Mouse (Mus musculus): ENCODE results near the gene Prss54. TPM values are rescaled to one million over a fixed set of nuclear protein-coding genes. Genes with fewer than 3 reads are reported as not detected.

Gene Prss54
- polyA plus RNA-seq, 1 experiment from 2014 or later = not detected

- Histone ChIP-seq H3K27me3 (ENCODE audit: poor library complexity, severe bottlenecking) (no peaks in the 10 kb centered on the region), H3K9me3 (no peaks in the 10 kb centered on the region), H3K4me3 (no peak overlapping the region), H3K4me1 (peaks cover 11% of the 10 kb centered on the region; the same call in 1 of the 2 replicates), H3K36me3 (replicated peaks) (no peaks in the 10 kb centered on the region), H3K27ac (no peak overlapping the region)
- 91% methylated on average over 14 of the region's 14 CpGs for WGBS
- no peak for DNase-seq (ENCODE audit: extremely low spot score, low spot score)
Measured at GRCm38 (mm10) chr8:95595131-95595530, 19.0 kb upstream of the Prss54 start.

- Histone ChIP-seq H3K4me3 (no peak overlapping the region), H3K4me1 (peaks cover 9% of the 10 kb centered on the region; the same call in 1 of the 2 replicates), H3K27ac (no peak overlapping the region), H3K9me3 (no peaks in the 10 kb centered on the region), H3K36me3 (replicated peaks) (no peaks in the 10 kb centered on the region), H3K27me3 (ENCODE audit: poor library complexity, severe bottlenecking) (no peaks in the 10 kb centered on the region)
- no peak for DNase-seq (ENCODE audit: extremely low spot score, low spot score)
- WGBS = 92% methylated on average over 7 of the region's 7 CpGs
Measured at GRCm38 (mm10) chr8:95593439-95594393, 17.6 kb upstream of the Prss54 start.

GRCm38 (mm10) chr8:95592131-95592780, 16.1 kb upstream of the Prss54 start:
- H3K27ac ChIP-seq = no peak overlapping the region
- DNase-seq (ENCODE audit: extremely low spot score, low spot score) = no peak
- 86% methylated on average over 12 of the region's 12 CpGs for WGBS
- H3K9me3 ChIP-seq = no peaks in the 10 kb centered on the region
- no peaks in the 10 kb centered on the region for H3K36me3 ChIP-seq (replicated peaks)
- H3K4me3 ChIP-seq = no peak overlapping the region
- H3K4me1 ChIP-seq = peaks cover 9% of the 10 kb centered on the region; the same call in 1 of the 2 replicates
- H3K27me3 ChIP-seq (ENCODE audit: poor library complexity, severe bottlenecking) = no peaks in the 10 kb centered on the region

GRCm38 (mm10) chr8:95590539-95590938, 14.4 kb upstream of the Prss54 start:
- H3K9me3 ChIP-seq = no peaks in the 10 kb centered on the region
- no peaks in the 10 kb centered on the region for H3K36me3 ChIP-seq (replicated peaks)
- H3K27ac ChIP-seq = no peak overlapping the region
- H3K4me3 ChIP-seq = no peak overlapping the region
- H3K27me3 ChIP-seq (ENCODE audit: poor library complexity, severe bottlenecking) = no peaks in the 10 kb centered on the region
- 91% methylated on average over 4 of the region's 4 CpGs for WGBS
- DNase-seq (ENCODE audit: extremely low spot score, low spot score) = no peak
- H3K4me1 ChIP-seq = peaks cover 9% of the 10 kb centered on the region; the same call in 1 of the 2 replicates

- WGBS = 64% methylated on average over 10 of the region's 10 CpGs
Measured at GRCm38 (mm10) chr8:95589282-95589681, 13.1 kb upstream of the Prss54 start.

GRCm38 (mm10) chr8:95587339-95587738, 11.2 kb upstream of the Prss54 start:
- WGBS = 93% methylated on average over 1 of the region's 1 CpGs
- Histone ChIP-seq H3K4me3 (no peak overlapping the region), H3K36me3 (replicated peaks) (no peaks in the 10 kb centered on the region), H3K27ac (no peak overlapping the region), H3K27me3 (ENCODE audit: poor library complexity, severe bottlenecking) (no peaks in the 10 kb centered on the region), H3K4me1 (no peaks in the 10 kb centered on the region), H3K9me3 (no peaks in the 10 kb centered on the region)
- no peak for DNase-seq (ENCODE audit: extremely low spot score, low spot score)

More at GRCm38 (mm10) chr8:95589282-95589681, 13.1 kb upstream of the Prss54 start:
- no peaks in the 10 kb centered on the region for H3K27me3 ChIP-seq (ENCODE audit: poor library complexity, severe bottlenecking)
- H3K36me3 ChIP-seq (replicated peaks) = no peaks in the 10 kb centered on the region
- H3K4me3 ChIP-seq = no peak overlapping the region
- no peak overlapping the region for H3K27ac ChIP-seq
- H3K4me1 ChIP-seq = no peaks in the 10 kb centered on the region
- DNase-seq (ENCODE audit: extremely low spot score, low spot score) = no peak
- no peaks in the 10 kb centered on the region for H3K9me3 ChIP-seq

- DNase-seq (ENCODE audit: extremely low spot score, low spot score) = no peak
- H3K4me3 ChIP-seq = no peak overlapping the region
- H3K36me3 ChIP-seq (replicated peaks) = no peaks in the 10 kb centered on the region
- no peak overlapping the region for H3K27ac ChIP-seq
- H3K27me3 ChIP-seq (ENCODE audit: poor library complexity, severe bottlenecking) = no peaks in the 10 kb centered on the region
- no peaks in the 10 kb centered on the region for H3K4me1 ChIP-seq
- peaks cover 6% of the 10 kb centered on the region; the same call in 1 of the 2 replicates for H3K9me3 ChIP-seq
- WGBS = 86% methylated on average over 5 of the region's 5 CpGs
Measured at GRCm38 (mm10) chr8:95573146-95573545, 3.0 kb downstream of the Prss54 start.

- 84% methylated on average over 6 of the region's 6 CpGs for WGBS
- 0 out of 2 replicates have a peak, but pooled peaks cover 1% of the 10 kb centered on the region for H3K4me1 ChIP-seq
Measured at GRCm38 (mm10) chr8:95566809-95567208, 9.3 kb downstream of the Prss54 start.

GRCm38 (mm10) chr8:95566217-95566616, 9.9 kb downstream of the Prss54 start:
- peaks cover 6% of the 10 kb centered on the region; the same call in 1 of the 2 replicates for H3K9me3 ChIP-seq
- DNase-seq (ENCODE audit: extremely low spot score, low spot score) = no peak

More at GRCm38 (mm10) chr8:95566809-95567208, 9.3 kb downstream of the Prss54 start:
- Histone ChIP-seq H3K36me3 (replicated peaks) (no peaks in the 10 kb centered on the region), H3K27me3 (ENCODE audit: poor library complexity, severe bottlenecking) (no peaks in the 10 kb centered on the region), H3K9me3 (peaks cover 6% of the 10 kb centered on the region; the same call in 1 of the 2 replicates), H3K4me3 (no peak overlapping the region), H3K27ac (no peak overlapping the region)
- DNase-seq (ENCODE audit: extremely low spot score, low spot score) = no peak

GRCm38 (mm10) chr8:95555963-95556362, 20.2 kb downstream of the Prss54 start:
- DNase-seq (ENCODE audit: extremely low spot score, low spot score) = no peak
- no peak overlapping the region for H3K27ac ChIP-seq
- peaks cover 4% of the 10 kb centered on the region for H3K4me1 ChIP-seq
- no peaks in the 10 kb centered on the region for H3K9me3 ChIP-seq
- no peaks in the 10 kb centered on the region for H3K27me3 ChIP-seq (ENCODE audit: poor library complexity, severe bottlenecking)
- WGBS = 90% methylated on average over 2 of the region's 2 CpGs
- no peaks in the 10 kb centered on the region for H3K36me3 ChIP-seq (replicated peaks)
- H3K4me3 ChIP-seq = no peak overlapping the region

More at GRCm38 (mm10) chr8:95566217-95566616, 9.9 kb downstream of the Prss54 start:
- no peak overlapping the region for H3K4me3 ChIP-seq
- no peaks in the 10 kb centered on the region for H3K27me3 ChIP-seq (ENCODE audit: poor library complexity, severe bottlenecking)
- 88% methylated on average over 4 of the region's 4 CpGs for WGBS
- no peak overlapping the region for H3K27ac ChIP-seq
- H3K36me3 ChIP-seq (replicated peaks) = no peaks in the 10 kb centered on the region
- H3K4me1 ChIP-seq = 0 out of 2 replicates have a peak, but pooled peaks cover 3% of the 10 kb centered on the region

GRCm38 (mm10) chr8:95551577-95551976, 24.6 kb downstream of the Prss54 start:
- H3K27ac ChIP-seq = no peak overlapping the region
- H3K4me1 ChIP-seq = peaks cover 20% of the 10 kb centered on the region
- 82% methylated on average over 4 of the region's 4 CpGs for WGBS
- no peak for DNase-seq (ENCODE audit: extremely low spot score, low spot score)
- H3K9me3 ChIP-seq = no peaks in the 10 kb centered on the region
- H3K27me3 ChIP-seq (ENCODE audit: poor library complexity, severe bottlenecking) = no peaks in the 10 kb centered on the region
- H3K4me3 ChIP-seq = no peak overlapping the region
- no peaks in the 10 kb centered on the region for H3K36me3 ChIP-seq (replicated peaks)

GRCm38 (mm10) chr8:95549871-95550829, 26.0 kb downstream of the Prss54 start:
- 67% methylated on average over 16 of the region's 16 CpGs for WGBS
- H3K27ac ChIP-seq = peak overlapping the region; percentile 45
- DNase-seq (ENCODE audit: extremely low spot score, low spot score) = no peak
- no peaks in the 10 kb centered on the region for H3K9me3 ChIP-seq
- no peaks in the 10 kb centered on the region for H3K27me3 ChIP-seq (ENCODE audit: poor library complexity, severe bottlenecking)
- no peak overlapping the region for H3K4me3 ChIP-seq
- H3K36me3 ChIP-seq (replicated peaks) = no peaks in the 10 kb centered on the region
- peaks cover 20% of the 10 kb centered on the region for H3K4me1 ChIP-seq

Data from forebrain, embryonic 10.5 days (tissue).